Mouse (Mus musculus): ENCODE data around the gene Nav2.

The Nav2 gene

DNA sequence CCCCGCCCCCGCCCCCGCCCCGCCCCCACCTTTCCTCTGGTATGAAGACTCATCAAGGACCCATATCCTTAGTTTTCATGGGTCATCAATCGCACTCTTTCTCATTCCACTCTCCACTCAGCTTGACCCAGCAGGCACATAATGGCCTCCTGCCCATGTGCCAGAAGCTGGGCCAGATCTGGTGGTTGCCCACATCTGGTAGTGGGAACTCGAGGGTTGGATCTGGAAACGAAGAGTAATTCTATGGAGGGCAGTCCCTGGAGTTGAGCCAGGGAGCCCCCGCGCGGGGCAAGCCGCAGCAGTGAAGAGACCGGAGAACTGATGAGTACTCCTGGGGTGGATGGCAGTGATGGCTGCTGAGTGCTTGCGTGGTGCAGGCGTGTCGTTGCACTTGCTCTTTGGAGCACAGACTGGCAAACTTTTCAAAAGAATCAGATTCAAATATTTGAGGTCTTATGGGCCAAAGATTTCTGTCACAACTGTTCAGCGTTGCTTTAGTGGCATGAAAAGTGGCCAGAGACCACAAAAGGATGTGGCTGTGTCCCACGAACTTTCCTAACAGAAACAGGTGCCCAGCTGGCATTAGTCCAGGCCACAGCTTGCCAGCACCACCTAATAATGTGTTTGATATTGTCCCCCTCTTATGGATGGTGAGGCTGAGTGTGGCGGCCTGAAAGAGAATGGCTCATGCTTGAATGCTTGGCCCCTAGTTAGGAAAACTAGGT, 449.1 kb downstream of the Nav2 start:
- DNase-seq (ENCODE audit: low read depth, low spot score) = no peak

DNA sequence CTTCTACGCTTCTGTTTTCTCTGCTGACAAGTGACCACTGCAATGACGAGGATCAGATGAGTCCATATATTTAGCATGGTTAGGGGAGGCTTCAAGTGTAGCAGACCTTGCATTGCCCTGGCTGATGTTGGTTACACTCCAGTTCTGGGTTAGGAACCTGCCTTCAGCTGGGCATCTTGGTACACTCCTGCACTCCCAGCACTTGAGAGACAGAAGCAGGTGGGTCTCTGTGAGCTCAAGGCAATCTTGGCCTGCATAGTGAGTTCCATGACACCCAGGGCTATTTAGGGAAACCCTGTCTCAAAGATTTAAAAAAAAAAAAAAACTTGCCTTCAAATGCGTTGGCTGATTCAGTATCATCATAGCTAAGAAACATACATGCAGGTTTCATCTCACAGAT, 450.6 kb downstream of the Nav2 start:
- no peak for DNase-seq (ENCODE audit: low read depth, low spot score)

DNA sequence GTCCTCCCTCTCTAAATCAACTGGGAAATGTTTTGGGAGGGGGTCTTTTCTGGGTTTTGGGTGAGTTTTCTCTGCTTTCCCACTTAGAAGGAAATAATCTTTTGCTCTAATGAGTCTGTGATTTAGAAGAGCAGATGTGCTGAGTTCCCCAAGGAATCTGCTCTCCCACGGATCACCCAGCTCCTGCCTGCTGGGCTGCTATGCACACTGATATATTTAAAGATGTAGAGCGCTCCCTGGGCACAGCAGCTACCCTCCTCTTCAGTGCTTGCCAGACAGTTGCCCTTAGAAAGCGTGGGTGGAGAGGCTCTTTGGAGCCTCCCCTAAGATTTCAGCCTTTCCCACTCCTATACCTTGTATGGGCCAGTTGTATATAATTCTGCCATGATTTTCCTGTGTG, 452.1 kb downstream of the Nav2 start:
- DNase-seq (ENCODE audit: low read depth, low spot score) = no peak

DNA sequence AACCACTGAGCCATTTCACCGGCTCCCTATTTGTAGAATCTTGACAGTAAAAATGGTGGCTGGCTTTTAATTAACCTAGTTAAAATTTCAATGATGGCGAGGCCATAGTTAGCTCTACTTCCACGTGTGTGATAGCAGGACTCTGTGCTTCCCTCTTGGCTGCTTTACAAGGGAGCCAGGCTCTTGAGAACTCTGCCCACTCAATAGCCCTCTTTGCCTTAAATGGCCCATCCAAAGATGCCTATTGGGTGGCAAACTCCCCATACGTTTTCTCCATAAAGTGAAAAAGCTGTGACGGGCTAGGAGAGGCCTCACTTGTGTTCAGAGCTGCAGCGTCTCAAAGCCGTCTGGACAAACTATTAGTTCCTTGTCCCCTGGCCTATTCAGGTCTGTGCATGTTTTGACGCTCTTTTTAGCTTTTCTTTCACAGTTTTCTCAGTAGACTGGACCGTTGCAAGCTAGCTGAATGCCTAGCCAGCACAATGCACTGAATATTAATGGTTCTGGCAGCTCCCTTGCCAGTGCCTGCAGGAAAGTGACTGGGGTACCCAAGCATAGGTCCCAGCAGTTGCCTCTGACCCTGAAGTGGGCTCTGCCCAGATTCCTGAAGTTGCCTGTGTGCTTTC, 453.1 kb downstream of the Nav2 start:
- DNase-seq (ENCODE audit: low read depth, low spot score) = no peak

DNA sequence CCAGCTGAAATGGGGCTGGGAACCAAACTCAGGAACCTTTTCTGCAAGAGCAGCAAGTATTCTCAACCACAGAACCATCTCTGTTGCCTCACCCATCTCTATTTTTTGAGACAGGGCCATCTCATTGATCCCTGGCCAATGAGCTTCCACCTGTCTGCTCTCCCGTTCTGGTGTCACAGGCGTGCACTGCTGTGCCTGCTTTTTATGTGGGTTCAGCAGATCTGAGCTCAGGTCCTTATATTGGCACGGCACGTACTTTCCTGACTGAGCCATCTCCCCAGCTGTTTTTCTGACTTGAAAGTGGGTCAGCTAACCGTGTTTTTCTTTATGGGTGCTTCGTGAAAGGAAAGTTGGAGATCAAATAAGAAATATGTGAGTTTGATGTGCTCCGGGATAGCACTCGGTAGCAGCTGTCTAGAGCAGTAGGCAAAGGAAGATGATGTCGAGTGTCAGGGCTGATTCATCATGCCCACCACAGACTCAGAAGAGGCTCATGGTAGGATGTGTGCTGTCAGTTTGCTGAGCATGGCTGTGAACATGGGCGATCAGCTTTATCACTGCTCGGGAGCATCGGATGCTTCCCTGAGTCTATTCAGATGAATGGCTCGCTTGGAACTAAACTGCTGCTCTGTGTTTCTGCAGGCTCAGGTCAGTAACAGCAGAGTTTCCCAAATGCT, 456.1 kb downstream of the Nav2 start:
- no peak for DNase-seq (ENCODE audit: low read depth, low spot score)

DNA sequence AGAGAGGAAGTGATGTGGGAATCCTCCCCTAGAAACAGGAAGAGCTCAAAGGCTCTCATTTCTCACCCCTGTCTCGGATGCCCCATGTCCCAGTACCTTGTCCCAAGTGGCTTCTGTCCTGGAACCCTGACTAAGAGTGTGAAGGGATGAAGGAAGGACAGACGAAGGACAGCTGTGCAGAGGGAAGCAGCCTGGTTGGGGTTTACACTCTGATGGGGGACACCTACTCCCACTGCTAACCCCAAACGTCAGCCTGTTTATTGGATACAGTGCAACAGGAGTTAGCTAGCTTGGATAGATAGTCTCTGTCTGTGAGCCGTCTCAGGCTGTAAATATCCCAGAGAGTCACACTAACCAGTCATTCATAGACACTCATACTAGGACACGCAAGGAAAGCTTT, 460.1 kb downstream of the Nav2 start:
- no peak for DNase-seq (ENCODE audit: low read depth, low spot score)

DNA sequence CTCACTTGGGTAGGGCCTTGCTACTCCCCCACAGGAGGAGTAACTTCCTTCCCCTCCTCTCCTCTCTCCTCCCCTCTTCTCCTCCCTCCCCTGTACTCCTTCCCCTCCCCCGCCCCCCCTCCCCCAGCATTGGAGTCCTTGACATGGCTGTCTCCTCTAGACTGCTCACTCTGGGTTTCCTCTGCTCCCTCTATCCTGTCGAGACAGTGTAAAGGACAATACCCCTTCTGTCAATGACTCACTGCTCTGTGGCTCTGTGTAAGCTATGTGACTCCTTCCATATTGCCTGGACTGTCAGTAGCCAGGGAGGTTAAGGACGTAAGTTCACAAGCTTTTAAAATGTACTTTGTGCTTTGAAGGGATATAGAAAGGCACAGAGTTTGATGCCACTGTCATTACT, 460.5 kb downstream of the Nav2 start:
- no peak for DNase-seq (ENCODE audit: low read depth, low spot score)

DNA sequence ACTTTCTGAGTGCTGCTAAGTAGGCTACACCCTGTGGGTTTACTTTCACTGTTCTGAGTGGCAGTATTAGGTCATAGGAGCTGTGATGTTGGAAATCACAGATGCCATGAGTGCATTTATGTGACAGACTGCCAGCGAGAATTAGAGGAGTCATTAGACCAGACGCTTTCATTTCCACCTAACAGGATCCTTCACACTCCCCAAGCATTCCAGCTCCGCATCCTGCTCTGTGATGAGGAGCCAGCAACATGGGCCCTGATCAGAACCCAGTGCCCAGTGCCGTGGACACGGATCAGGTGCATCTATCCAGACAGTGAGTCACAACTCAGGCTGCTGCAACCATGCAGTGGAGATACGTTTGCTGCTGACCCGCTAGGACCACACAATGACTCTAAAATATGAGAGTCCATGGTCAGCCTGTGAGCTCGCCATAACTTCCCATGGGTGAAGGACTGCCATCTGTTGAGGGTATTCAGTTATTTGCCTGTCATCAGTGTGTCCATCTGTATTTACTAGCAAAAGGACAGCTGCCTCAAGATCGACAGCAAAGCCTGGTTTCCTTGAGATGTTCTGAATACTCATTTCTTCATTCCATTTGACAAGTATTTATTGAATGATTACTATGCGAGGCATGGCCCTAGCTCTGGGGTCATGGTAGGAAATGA, 461.4 kb downstream of the Nav2 start:
- DNase-seq (ENCODE audit: low read depth, low spot score) = no peak

DNA sequence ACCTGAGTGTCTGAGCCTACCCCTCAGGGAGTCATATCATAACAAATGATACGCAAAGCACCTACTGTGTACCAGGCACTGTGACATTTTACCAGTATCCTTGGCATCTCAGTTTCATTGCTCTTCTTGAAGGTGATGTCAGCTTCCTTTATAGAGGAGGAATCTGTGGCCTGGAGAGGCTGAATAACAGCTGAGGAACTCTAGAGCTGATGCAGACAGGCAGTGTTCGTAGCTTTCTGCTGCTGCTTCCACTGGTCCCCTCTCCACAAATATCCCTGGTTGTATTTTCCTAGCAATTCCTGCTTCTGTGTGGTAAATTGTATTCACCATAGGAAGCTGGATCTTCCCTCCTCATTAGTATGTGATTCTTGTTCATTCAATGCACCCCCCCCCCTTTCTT, 462.8 kb downstream of the Nav2 start:
- DNase-seq (ENCODE audit: low read depth, low spot score) = no peak

DNA sequence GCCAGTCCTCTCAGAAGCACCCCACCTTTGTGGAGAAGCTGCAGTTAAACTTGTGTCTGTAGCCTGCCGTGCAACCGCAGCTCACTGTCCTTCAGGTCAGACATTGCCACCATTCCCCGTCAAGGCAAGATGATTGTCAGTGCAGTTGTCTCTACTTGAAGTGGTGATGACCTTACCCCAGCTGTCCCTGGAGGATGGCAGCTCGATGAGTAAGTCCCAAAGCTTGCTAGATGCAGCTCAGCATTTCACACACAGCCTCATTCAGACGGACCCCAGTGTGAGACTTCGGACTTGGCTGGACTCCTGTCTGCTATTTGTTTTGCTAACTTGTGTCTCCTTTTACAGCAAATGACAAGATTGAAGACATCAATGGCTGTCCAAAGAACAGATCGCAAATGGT, 463.5 kb downstream of the Nav2 start:
- DNase-seq (ENCODE audit: low read depth, low spot score) = no peak

DNA sequence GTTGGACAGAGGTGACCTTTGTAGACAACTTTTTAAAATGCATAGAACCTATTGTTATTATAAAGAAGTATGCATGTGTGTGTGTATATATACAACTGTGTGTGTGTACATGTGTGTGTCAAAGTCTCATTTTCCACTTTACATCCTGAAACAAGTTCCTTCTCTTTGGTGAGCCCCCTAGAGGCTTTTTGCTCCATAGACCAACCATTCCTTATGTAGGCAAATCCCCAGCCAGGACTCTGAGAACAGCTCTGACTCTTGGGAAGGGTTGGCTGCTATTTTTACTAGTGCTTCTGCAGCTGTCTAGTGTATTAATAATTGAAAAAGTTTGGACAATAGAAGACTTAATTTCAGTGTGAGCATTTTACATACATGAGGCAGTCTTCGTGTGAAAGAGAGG, 464.7 kb downstream of the Nav2 start:
- no peak for DNase-seq (ENCODE audit: low read depth, low spot score)

DNA sequence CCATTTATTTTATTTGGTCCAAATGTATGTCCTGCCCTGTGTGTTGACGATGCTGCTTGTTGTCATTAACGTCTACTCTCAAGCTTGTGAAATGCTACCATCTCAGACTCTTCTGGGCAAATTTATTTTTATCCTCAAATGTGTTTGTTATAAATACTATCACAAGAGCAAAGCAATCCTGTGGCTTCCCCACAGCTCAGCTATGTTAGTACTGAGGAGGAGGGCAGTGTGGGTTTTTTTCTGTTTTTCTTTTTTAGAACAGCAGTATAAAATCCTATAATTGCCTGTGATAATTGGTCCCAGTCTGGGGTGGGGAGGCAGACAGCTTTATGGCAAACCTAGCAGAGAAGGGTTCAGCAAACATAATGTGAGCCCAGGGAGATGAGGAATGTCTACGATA, 465.1 kb downstream of the Nav2 start:
- no peak for DNase-seq (ENCODE audit: low read depth, low spot score)

DNA sequence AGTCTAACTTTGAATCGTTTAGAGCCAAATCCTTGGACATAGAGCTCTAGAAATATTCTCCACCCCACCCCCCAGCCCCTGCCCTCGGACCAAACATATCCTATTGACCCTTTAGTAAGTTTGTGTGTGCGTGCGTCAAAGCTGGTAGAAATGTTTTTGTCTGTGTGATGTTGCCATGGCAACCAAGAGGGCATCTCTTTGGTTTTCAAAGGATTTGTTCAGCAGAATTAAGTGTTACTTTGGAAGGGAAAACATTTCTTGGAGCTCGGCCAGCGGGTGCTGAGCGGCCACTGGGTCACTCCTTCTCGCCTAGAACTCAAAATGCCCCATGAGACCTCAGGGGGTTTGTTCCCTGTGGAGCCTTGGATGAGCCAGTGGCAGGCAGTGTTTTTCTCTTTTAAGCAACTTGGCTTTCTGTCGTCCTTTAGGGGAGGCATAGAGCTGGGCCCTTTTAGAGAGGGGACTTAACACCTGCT, 467.0 kb downstream of the Nav2 start:
- no peak for DNase-seq (ENCODE audit: low read depth, low spot score)

DNA sequence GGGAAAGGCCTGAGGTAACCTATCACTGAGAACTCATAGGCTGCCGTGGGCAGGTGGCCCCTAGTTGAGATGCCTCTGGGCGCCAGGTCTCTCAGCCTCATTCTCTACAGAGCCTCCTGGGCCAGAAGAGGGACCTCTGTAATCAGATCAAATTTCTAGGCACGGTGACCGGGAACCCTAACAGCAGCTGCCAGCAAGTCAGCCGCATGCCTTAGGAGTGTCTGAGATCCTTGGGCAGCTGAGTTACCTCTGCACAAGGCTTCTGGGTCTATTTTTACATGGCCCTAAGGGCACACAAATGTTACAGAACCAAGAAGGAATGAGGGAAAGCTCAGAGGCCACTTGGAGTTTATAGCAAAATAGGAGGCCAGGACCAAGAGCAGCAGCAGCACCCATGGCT, 470.1 kb downstream of the Nav2 start:
- DNase-seq (ENCODE audit: low read depth, low spot score) = no peak

DNA sequence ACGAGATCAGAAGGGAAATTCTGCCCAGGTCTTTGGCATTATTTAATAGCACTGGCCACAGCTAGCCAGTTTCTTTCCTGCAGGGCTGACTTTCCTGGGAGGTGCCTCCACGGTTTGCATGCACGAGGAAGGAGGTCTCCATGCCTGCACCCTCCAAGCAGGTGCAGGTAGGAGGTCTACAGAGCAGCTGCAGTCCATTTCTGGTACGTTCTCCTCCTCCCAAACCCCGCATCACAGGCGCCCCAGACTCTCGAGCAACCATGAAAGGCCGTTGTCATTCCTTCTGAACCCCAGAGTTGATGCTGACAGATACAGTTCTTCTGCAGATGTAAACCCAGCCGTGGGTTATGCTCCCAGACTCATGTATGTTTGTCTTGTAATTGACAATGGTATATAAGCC, 472.4 kb downstream of the Nav2 start:
- no peak for DNase-seq (ENCODE audit: low read depth, low spot score)

DNA sequence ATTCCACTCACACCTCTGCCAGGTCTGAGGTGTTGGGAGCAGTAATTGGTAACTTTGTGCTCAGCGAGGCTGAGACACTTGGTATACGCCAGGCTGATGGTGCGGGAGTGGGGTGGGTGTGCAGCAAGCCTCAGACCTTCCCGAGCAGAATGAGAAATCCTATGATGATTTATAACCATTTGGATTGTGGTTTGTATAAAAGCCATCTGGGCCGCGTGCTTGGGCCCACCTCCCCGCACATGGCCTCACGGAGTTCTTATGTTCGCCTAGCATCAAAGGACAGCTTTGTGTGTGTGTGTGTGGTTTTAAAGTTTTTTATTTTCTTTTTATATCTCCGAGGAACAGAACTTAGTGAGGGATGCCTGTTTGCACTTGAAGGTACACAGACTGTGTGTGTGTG, 474.4 kb downstream of the Nav2 start:
- no peak for DNase-seq (ENCODE audit: low read depth, low spot score)

DNA sequence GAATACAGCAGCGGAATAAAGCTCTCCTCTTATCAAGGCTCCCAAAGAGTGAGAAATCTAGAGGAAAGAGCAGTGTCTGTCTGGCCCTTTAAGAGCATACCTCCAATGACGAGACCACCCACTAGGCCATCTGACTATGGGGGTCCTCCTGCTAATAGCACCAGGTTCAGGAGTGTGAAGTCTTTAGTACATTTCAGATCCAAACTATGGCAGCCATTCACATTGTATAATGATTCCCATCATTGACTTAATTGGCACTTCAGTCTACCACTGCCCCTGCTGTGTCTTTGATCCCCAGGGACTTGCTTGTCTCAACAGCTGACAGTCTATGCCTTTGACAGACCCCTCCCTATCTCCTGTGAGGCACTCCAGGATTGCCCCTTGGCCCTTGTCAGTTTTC, 479.6 kb downstream of the Nav2 start:
- DNase-seq (ENCODE audit: low read depth, low spot score) = no peak

DNA sequence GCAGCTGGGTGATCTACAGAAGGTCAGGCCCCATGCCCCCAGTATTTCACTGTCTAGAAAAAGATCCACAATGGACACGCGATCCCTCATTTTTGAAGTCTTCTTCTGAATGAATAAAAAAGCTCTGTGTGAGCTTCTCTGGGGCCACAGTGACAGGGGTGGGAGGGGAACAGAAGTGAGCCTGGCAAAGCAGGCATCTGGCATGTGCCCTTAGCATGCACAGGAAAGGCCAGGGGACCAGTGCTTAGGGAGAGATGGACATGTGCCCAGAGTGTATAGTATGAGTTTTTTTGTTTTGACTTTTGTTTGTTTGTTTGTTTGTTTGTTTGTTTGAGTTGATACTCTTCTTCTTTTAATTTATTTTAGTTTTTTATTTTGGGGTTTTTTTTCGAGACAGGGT, 481.8 kb downstream of the Nav2 start:
- DNase-seq (ENCODE audit: low read depth, low spot score) = no peak

DNA sequence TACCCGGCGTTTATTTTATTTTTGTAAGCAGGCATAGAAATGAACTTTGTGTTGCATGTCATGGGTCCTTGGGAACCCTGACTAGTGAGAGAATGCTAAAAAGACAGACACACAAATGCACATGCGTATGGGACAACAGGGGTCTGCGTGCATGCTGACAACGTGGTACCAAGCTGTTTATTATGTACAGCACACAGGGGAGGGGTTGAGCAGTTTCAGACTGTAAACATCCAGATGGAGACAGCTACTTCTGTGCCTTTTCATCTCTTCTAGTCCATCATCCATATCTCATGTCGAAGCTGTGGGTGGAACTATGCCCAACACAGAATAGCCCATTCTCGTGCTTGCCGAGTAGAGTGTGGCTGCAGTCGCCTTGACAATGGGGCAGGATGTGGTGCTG, 482.3 kb downstream of the Nav2 start:
- DNase-seq (ENCODE audit: low read depth, low spot score) = no peak

DNA sequence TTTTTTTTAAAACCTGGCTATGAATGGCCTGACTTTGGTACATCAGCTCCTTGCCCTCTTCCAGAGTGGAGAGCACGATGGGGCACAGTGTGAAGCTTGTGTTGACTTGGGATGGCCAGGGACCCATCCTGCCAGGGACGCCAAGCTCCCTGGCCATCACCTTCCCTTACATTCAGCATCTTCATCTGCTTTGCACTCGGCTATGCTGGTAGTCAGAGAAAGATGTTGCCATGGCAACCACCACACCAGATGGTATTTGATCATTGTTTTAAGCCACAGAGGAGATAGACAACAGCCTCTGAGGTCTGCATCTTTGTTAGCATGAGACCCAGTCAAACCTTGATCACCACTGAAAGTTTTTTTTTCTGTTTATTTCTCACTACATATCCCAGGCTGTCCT, 483.7 kb downstream of the Nav2 start:
- no peak for DNase-seq (ENCODE audit: low read depth, low spot score)

DNA sequence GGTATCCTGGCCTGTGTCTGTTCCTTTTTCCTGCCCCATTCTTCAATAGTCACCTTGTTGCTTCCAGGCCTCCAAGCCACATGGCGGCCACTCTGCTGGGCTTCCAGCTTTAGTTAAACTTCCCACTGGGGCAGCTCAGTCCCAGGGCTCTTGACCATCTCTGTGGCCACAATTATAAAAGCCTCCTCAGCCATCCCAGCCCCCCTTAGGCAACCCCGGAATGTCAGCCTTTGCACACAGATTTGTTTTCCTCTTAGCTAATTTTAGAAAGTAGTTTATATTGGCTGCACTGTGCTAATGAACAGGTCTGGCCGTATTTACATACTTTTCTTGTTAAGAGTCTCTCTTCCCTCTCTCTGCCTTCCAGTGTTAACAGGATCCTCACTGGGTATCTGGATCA, 484.3 kb downstream of the Nav2 start:
- DNase-seq (ENCODE audit: low read depth, low spot score) = no peak

DNA sequence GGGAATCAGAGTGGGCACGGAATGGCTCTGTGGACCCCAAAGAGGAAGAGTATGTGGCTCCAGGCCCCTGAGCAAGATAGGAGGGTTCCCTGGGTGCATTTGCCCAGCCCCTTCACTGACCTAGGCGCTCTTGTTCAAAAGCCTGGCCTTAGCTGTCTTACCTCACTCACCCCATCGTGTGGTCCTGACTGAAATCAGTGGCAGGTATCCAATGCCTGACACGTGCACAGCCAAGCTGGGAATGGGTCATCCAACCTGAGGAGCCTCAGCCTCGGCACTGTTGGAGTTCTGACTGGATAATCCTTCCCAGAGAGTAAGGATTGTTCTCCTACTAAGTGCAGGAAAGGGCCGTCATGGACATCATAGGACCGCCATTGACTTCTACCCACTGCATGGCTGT, 485.3 kb downstream of the Nav2 start:
- DNase-seq (ENCODE audit: low read depth, low spot score) = no peak

DNA sequence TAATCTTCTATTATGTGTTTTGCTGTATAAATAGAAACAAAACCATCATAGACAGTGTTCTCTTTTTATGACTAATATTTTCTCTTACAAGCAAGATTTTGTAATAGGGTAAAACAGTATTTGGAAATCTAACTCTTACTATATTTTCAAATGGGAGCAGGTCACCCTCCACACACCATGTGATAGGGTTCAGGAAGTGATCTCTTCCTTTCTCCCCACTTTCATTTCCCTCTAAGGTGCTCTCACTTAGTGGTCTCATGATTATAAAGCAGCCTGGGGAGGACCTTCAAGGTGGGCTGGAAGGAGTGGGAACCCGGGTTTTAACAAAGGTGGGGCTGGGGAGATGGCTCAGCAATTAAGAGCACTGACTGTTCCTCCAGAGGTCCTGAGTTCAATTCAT, 487.7 kb downstream of the Nav2 start:
- peak; percentile 53 for DNase-seq (ENCODE audit: low read depth, low spot score)
